ENCODE assay signal across 8 mouse cellular contexts in genomic region chr7:98834711-98835321, GRCm38 (mm10). TPM values are rescaled to one million over a fixed set of nuclear protein-coding genes. Genes with fewer than 3 reads are reported as not detected.
DNase-seq lines count a peak whose midpoint lies in the region; ATAC-seq lines count a peak whose summit lies in the region.

Wnt11 (plus strand) TSS chr7:98835112.

- ATAC-seq in forebrain, embryonic 13.5 days, result no peak
- ATAC-seq in hindbrain, embryonic 12.5 days (ENCODE audit: low FRiP score), result 0 out of 2 replicates have a peak, but pooled peaks have one; percentile 13
- no peak for ATAC-seq in liver, embryonic 15.5 days (ENCODE audit: insufficient read depth)

- under 1% methylated on average over 65 of the region's 66 CpGs for WGBS in forebrain, embryonic 13.5 days
- under 1% methylated on average over 66 of the region's 66 CpGs for WGBS in hindbrain, embryonic 12.5 days
- WGBS in liver, embryonic 15.5 days (ENCODE audit: insufficient replicate concordance), result under 1% methylated on average over 66 of the region's 66 CpGs

- no peaks in the 10 kb centered on the region for H3K36me3 ChIP-seq in forebrain, embryonic 13.5 days (ENCODE audit: poor library complexity, severe bottlenecking)
- no peaks in the 10 kb centered on the region for H3K36me3 ChIP-seq in hindbrain, embryonic 12.5 days
- H3K36me3 ChIP-seq in liver, embryonic 15.5 days (replicated peaks), result no peaks in the 10 kb centered on the region

- peak within 1 kb of the TSS; percentile 52 for H3K4me3 ChIP-seq in forebrain, embryonic 13.5 days
- H3K4me3 ChIP-seq in hindbrain, embryonic 12.5 days, result peak within 1 kb of the TSS; percentile 54
- peak within 1 kb of the TSS; percentile 41 for H3K4me3 ChIP-seq in liver, embryonic 15.5 days (replicated peaks)

- H3K9me3 ChIP-seq in forebrain, embryonic 13.5 days (replicated peaks), result no peaks in the 10 kb centered on the region
- no peaks in the 10 kb centered on the region for H3K9me3 ChIP-seq in hindbrain, embryonic 12.5 days (replicated peaks)
- no peaks in the 10 kb centered on the region for H3K9me3 ChIP-seq in liver, embryonic 15.5 days (replicated peaks)

- peaks cover 52% of the 10 kb centered on the region for H3K4me1 ChIP-seq in forebrain, embryonic 13.5 days
- H3K4me1 ChIP-seq in hindbrain, embryonic 12.5 days, result peaks cover 48% of the 10 kb centered on the region
- H3K4me1 ChIP-seq in liver, embryonic 15.5 days (replicated peaks), result peaks cover 38% of the 10 kb centered on the region

- H3K27me3 ChIP-seq in forebrain, embryonic 13.5 days, result peaks cover 98% of the 10 kb centered on the region
- H3K27me3 ChIP-seq in hindbrain, embryonic 12.5 days, result peaks cover 95% of the 10 kb centered on the region
- peaks cover 99% of the 10 kb centered on the region for H3K27me3 ChIP-seq in liver, embryonic 15.5 days

- peak within 1 kb of the TSS; percentile 60 for H3K9ac ChIP-seq in forebrain, embryonic 13.5 days
- H3K9ac ChIP-seq in hindbrain, embryonic 12.5 days, result peak within 1 kb of the TSS; percentile 61
- H3K9ac ChIP-seq in liver, embryonic 15.5 days, result no peak within 1 kb of the TSS

- peak within 1 kb of the TSS; percentile 97 for H3K4me2 ChIP-seq in forebrain, embryonic 13.5 days
- H3K4me2 ChIP-seq in hindbrain, embryonic 12.5 days (replicated peaks), result peak within 1 kb of the TSS; percentile 96
- H3K4me2 ChIP-seq in liver, embryonic 15.5 days, result peak within 1 kb of the TSS; percentile 61

- no peak within 1 kb of the TSS for H3K27ac ChIP-seq in forebrain, embryonic 13.5 days
- no peak within 1 kb of the TSS for H3K27ac ChIP-seq in hindbrain, embryonic 12.5 days
- no peak within 1 kb of the TSS for H3K27ac ChIP-seq in liver, embryonic 15.5 days (replicated peaks)

- DNase-seq in cerebellum, adult 18-20 months, result peak; percentile 36 to 42
- DNase-seq in cerebellum, postnatal 4 days (ENCODE audit: low spot score in 2 of 2), result no peak
- peak; percentile 67 for DNase-seq in MN1 (ENCODE audit: low spot score)
- DNase-seq in retina, embryonic 14.5 days (ENCODE audit: low spot score), result peak; percentile 53
- no peak for DNase-seq in layer of hippocampus, adult 18-20 months (ENCODE audit: low spot score in 2 of 2)

RNA-seq across cellular contexts. Expression of gene Wnt11, which starts in this region (rescaled TPM):
- polyA plus RNA-seq in forebrain, embryonic 13.5 days (2015; fragmentation: Nextera tagmentation; extraction: Ambion mirVana), result 0.19 and 0.23 TPM in 2 replicates
- 14.7 and 16.5 TPM in 2 replicates for polyA plus RNA-seq in hindbrain, embryonic 12.5 days (2016; fragmentation: Nextera tagmentation; extraction: Ambion mirVana)
- 0.61 and 0.64 TPM in 2 replicates for polyA plus RNA-seq in liver, embryonic 15.5 days (2015; fragmentation: Nextera tagmentation; extraction: Ambion mirVana)
- total RNA-seq in layer of hippocampus, adult 18-20 months (2021), result 1 to 10 TPM; 1.5 to 2.3 TPM

Comparison
In these comparisons a context has a peak if more than half of its experiments do, and no peak if none do; other contexts are left out.
1. DNase-seq: peak in cerebellum, adult 18-20 months (2 of 2), MN1 (single experiment) and retina, embryonic 14.5 days (single experiment); none in cerebellum, postnatal 4 days (0 of 2) and layer of hippocampus, adult 18-20 months (0 of 2).
2. Peak in every context shown above with its lines, with median percentiles within 50 percentile points of each other: H3K4me2 ChIP-seq and H3K4me3 ChIP-seq.